Mouse (Mus musculus) forebrain, embryonic 15.5 days (tissue): Measurements from ENCODE around the gene Stk24. TPM values are rescaled to one million over a fixed set of nuclear protein-coding genes. Genes with fewer than 3 reads are reported as not detected.
A peak's percentile ranks its signal among the peaks of the same experiment; 100 is the strongest.

ENCODE experiments used
- ATAC-seq: fragments of 200-750 bp; cut with Nextera tagmentation; replicated peaks from 2 replicates; pipeline ENCODE4 v1.8.0; 2017; ENCODE audit warnings: mild to moderate bottlenecking, moderate TSS enrichment, moderate library complexity
- H3K27ac ChIP-seq: fragments of 300-500 bp; sonication (generic); replicated peaks from 2 replicates; pipeline ENCODE4 v1.5.1; 2015; ENCODE audit warnings: mild to moderate bottlenecking, inconsistent platforms
- H3K27me3 ChIP-seq: fragments of 300-500 bp; sonication (generic); 2 replicates; pipeline ENCODE4 v1.6.1; 2015; ENCODE audit warnings: inconsistent platforms
- H3K36me3 ChIP-seq: fragments of 300-500 bp; sonication (generic); 2 replicates; pipeline ENCODE4 v1.6.1; 2015; ENCODE audit warnings: mild to moderate bottlenecking, inconsistent platforms
- H3K4me1 ChIP-seq: fragments of 300-500 bp; sonication (generic); 2 replicates; pipeline ENCODE4 v1.6.1; 2015; ENCODE audit warnings: inconsistent platforms
- H3K4me2 ChIP-seq: fragments of 300-500 bp; sonication (generic); replicated peaks from 2 replicates; pipeline ENCODE4 v1.6.1; 2015; ENCODE audit warnings: mild to moderate bottlenecking, inconsistent platforms
- H3K4me3 ChIP-seq: fragments of 300-500 bp; sonication (generic); 2 replicates; pipeline ENCODE4 v1.5.1; 2015; ENCODE audit warnings: mild to moderate bottlenecking, inconsistent platforms
- H3K9ac ChIP-seq: fragments of 300-500 bp; sonication (generic); replicated peaks from 2 replicates; pipeline ENCODE4 v1.6.1; 2015; ENCODE audit warnings: mild to moderate bottlenecking, inconsistent platforms
- H3K9me3 ChIP-seq: fragments of 300-500 bp; sonication (generic); 2 replicates; pipeline ENCODE4 v1.6.1; 2016; ENCODE audit warnings: inconsistent platforms
- WGBS: fragments of 180-500 bp; shearing (Covaris S2); methylation state at CpG from one replicate; pipeline ENCODE4 v1.1.7; 2015; ENCODE audit warnings: mixed read lengths; 5-methylcytosine and 5-hydroxymethylcytosine counted together
- polyA plus RNA-seq: library from polyadenylated mRNA; unstranded; fragments of >200 nt; fragmentation: Nextera tagmentation; extraction: Ambion mirVana; gene quantifications from 2 replicates; pipeline ENCODE4 v1.2.1, GENCODE M21; 2015

The Stk24 gene
- polyA plus RNA-seq, 1 experiment from 2014 or later = 24.4 TPM

DNA sequence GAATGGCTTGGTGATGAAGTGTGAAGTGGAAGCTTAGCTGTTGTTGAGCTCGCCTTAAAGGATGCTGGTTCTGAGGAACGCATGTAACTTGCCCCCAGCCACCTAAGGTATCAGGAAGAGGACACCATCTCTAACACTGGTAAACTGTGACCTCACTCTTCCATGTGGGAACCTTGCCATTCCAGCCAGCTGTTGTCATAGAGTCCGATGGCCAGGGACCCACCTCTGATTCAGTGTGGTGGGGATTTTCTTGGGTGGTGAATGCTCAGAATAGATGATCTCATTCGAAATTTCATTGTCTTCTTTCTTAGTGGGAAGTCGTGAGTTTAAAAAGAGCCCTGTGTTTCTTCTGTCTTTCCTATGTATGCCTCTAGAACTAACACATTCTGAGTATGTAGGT is 128.7 kb downstream of the Stk24 start:
- 56% methylated on average over 5 of the region's 5 CpGs for WGBS
- ATAC-seq = no peak
- Histone ChIP-seq H3K9ac (no peak overlapping the region), H3K27me3 (no peaks in the 10 kb centered on the region), H3K4me3 (no peak overlapping the region), H3K36me3 (no peaks in the 10 kb centered on the region), H3K4me2 (no peak overlapping the region), H3K9me3 (no peaks in the 10 kb centered on the region), H3K4me1 (no peaks in the 10 kb centered on the region; the same call in 1 of the 2 replicates), H3K27ac (no peak overlapping the region)

DNA sequence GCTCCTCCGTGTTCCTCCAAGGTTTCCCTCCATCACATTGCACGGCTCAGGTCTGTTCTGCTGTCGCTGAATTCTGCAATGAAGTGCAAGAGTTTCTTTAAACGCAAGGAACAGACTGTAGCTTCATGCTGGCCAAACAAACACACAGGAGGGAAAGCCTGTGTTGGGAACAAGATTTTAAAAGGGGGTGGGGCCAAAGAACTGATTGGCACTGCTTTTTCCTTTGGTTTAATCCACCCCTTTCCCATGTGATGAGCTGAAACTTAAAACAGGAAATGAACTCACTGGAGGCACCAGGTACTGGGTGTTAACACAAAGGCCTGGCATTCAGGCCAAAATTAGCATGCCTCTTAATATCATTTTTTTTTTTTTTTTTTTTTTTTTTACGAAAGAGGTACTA is 131.5 kb downstream of the Stk24 start:
- Histone ChIP-seq H3K27ac (0 out of 2 replicates have a peak overlapping the region, but pooled peaks have one; percentile 9), H3K4me2 (no peak overlapping the region), H3K27me3 (no peaks in the 10 kb centered on the region), H3K36me3 (peaks cover 12% of the 10 kb centered on the region; the same call in 1 of the 2 replicates), H3K4me3 (no peak overlapping the region), H3K9me3 (no peaks in the 10 kb centered on the region), H3K9ac (no peak overlapping the region), H3K4me1 (no peaks in the 10 kb centered on the region; the same call in 1 of the 2 replicates)
- ATAC-seq = no peak
- whole genome bisulfite sequencing = 83% methylated on average over 5 of the region's 5 CpGs

DNA sequence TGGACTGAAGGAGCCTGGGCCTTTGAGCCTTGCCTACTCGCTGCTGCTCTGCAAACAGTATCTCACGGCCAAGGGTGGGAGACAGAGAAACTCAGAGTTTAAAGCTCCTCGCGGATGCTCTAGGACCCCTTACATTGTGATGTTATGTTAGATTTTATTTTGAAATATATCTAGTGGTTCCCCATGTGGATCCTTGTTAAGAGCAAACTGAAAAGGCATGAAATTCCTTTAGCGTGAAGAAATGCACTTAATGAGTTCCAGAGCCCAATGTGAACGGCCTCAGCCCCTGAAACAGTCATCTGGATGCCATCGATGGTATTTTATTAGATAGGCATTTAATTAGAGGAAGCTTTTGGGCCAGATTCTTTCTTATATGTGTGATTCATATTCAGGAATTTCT is 132.5 kb downstream of the Stk24 start:
- Histone ChIP-seq H3K9me3 (no peaks in the 10 kb centered on the region), H3K4me3 (no peak overlapping the region), H3K27ac (no peak overlapping the region), H3K4me1 (no peaks in the 10 kb centered on the region; the same call in 1 of the 2 replicates), H3K9ac (no peak overlapping the region), H3K27me3 (no peaks in the 10 kb centered on the region), H3K4me2 (no peak overlapping the region), H3K36me3 (peaks cover 13% of the 10 kb centered on the region; the same call in 1 of the 2 replicates)
- 53% methylated on average over 7 of the region's 7 CpGs for WGBS
- no peak for ATAC-seq

DNA sequence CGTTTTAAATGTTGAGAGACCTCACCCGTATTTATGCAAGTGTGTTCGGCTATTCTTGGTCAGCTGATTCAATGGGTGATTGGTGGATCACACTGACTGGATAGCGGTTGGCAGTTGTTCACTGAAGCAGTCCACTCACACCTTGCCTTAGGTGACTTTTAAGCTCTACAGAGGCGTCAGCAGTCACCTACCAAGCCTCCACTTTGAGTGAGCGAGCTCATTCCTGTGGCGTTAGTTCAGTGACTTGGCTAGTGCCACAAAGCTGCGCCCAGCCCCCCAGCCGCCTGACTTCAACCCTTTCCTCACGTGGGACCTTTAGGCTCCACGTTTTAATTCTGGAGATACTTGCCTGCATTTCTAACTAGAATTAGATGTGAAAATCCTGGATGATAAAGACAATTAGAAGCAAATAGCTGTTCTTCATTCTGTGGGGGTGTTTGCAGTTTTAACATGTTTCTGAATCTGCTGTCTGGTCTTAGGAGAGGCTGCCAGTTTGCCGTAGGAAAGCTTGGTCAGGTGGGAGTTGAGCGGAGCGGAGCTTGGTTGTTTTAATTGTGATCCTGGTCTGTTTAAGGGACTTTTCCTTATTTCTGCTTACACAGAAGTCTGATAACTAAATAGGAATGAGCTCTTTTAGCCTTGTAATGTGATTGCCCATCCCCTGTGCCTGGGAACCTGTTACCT is 133.6 kb downstream of the Stk24 start:
- no peaks in the 10 kb centered on the region; the same call in 1 of the 2 replicates for H3K4me1 ChIP-seq
- no peaks in the 10 kb centered on the region for H3K9me3 ChIP-seq
- ATAC-seq = no peak
- H3K4me2 ChIP-seq = no peak overlapping the region
- H3K4me3 ChIP-seq = no peak overlapping the region
- H3K36me3 ChIP-seq = peaks cover 18% of the 10 kb centered on the region; the same call in 1 of the 2 replicates
- H3K27me3 ChIP-seq = no peaks in the 10 kb centered on the region
- WGBS = 85% methylated on average over 14 of the region's 14 CpGs
- H3K9ac ChIP-seq = no peak overlapping the region
- no peak overlapping the region for H3K27ac ChIP-seq

DNA sequence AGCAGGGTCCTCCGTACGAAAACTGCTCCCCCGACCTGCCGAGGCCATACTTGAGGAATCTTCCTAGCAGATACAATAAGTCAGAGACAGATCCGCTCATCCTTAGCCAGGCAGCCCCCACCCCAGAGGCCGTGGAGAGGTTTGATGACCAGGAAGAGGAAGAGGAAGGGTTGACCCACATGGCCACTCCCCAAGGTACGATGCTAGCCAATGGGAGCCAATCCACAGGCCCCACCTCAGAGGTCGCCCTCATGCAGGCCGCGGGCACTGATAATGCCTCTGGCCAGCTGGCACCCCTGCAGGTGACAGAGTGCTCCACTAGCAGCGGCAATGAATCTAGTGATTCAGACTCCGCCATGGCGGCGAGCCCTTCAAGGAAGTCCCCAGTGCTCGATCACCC is 135.7 kb downstream of the Stk24 start:
- Histone ChIP-seq H3K36me3 (peaks cover 28% of the 10 kb centered on the region; the same call in 1 of the 2 replicates), H3K27me3 (no peaks in the 10 kb centered on the region), H3K27ac (no peak overlapping the region), H3K9me3 (no peaks in the 10 kb centered on the region), H3K4me1 (no peaks in the 10 kb centered on the region; the same call in 1 of the 2 replicates), H3K9ac (no peak overlapping the region), H3K4me2 (no peak overlapping the region), H3K4me3 (no peak overlapping the region)
- no peak for ATAC-seq
- WGBS = 93% methylated on average over 15 of the region's 15 CpGs

DNA sequence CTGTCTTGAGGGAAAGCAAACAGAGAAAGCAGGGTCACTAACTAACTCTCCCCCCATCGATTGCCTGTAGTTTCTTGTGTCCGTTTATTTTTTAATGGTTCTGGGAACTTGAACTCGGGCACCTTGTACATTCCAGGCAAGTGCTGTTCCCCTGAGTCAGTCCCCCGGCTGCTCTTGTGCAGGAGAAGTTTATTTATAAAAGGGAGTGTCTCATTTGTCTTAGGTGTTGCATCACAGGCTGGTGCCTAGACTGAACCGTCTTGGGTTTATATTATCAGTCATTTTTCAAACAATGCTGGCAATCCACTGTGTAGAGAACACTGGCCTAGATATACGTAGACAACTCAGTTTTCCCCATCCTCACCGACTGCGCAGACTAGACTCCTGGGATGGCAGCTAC is 140.4 kb downstream of the Stk24 start:
- Histone ChIP-seq H3K9ac (no peak overlapping the region), H3K27ac (no peak overlapping the region), H3K4me1 (no peaks in the 10 kb centered on the region), H3K4me2 (no peak overlapping the region), H3K9me3 (no peaks in the 10 kb centered on the region), H3K36me3 (peaks cover 35% of the 10 kb centered on the region), H3K4me3 (no peak overlapping the region), H3K27me3 (no peaks in the 10 kb centered on the region)
- ATAC-seq = no peak
- 92% methylated on average over 8 of the region's 8 CpGs for WGBS

DNA sequence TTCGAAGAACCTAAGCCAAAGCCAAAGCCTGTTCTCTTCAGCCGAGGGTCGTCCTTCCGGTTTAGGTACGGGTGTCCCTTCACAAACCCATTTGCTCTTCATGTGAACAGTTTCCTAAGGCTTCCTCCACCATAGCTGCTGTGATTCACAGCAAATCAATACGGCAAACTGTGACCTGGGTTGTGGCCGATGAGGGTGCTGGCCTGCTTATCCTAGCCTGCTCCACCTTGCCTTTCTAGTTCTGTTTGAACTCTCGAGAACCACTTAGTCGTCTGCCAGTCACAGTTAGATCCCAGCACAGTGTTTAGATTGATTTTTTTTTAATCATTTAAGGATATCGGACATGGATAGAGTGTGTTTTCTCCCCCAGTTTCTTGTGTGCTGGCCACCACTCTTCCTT is 141.1 kb downstream of the Stk24 start:
- no peaks in the 10 kb centered on the region for H3K9me3 ChIP-seq
- no peak overlapping the region for H3K4me3 ChIP-seq
- peaks cover 32% of the 10 kb centered on the region for H3K36me3 ChIP-seq
- no peak for ATAC-seq
- H3K27ac ChIP-seq = no peak overlapping the region
- no peak overlapping the region for H3K9ac ChIP-seq
- 93% methylated on average over 10 of the region's 10 CpGs for WGBS
- H3K27me3 ChIP-seq = no peaks in the 10 kb centered on the region
- H3K4me2 ChIP-seq = no peak overlapping the region
- no peaks in the 10 kb centered on the region for H3K4me1 ChIP-seq

DNA sequence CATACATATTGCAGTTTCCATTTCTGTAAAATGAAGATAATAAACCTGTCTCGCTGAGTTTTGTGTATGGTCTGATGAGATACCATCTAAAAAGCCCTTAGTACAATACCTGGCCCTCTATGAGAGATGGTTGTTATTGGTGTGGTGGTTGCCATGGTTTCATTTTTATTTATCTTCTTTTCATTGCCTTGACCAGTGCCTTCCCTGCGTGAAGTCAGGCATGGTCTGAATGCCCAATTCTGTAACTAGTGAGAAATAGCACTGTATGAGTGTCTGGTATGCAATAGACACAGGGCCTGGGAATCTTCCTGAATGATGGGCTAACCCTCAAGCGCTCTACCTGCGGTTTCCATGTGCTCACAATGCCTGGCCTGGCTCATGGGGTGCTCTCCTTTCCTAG is 143.1 kb downstream of the Stk24 start:
- no peak overlapping the region for H3K4me3 ChIP-seq
- no peak overlapping the region for H3K4me2 ChIP-seq
- ATAC-seq = no peak
- no peaks in the 10 kb centered on the region for H3K4me1 ChIP-seq
- peaks cover 43% of the 10 kb centered on the region for H3K36me3 ChIP-seq
- H3K27ac ChIP-seq = no peak overlapping the region
- no peaks in the 10 kb centered on the region for H3K9me3 ChIP-seq
- H3K9ac ChIP-seq = no peak overlapping the region
- H3K27me3 ChIP-seq = no peaks in the 10 kb centered on the region
- WGBS = 79% methylated on average over 4 of the region's 4 CpGs

Other genes with a start within 250 kb of the Stk24 start
- not detected in 2 replicates for gene Slc15a1, start 125.2 kb upstream of the Stk24 start, polyA plus RNA-seq